Mouse (Mus musculus) stomach, postnatal 0 days (tissue): ENCODE data around the gene Pisd. TPM values are rescaled to one million over a fixed set of nuclear protein-coding genes. Genes with fewer than 3 reads are reported as not detected.
"Not testable (repeated sequence)": the region's sequence is repeated elsewhere in the genome, so short reads cannot be mapped to it uniquely, and the experiment has no call there.

Experiments used
- ATAC-seq: fragments of 200-750 bp; cut with Nextera tagmentation; 2 replicates; pipeline ENCODE4 v1.8.0; 2017; ENCODE audit not compliant: low FRiP score, low TSS enrichment
- DNase-seq: peaks from one replicate; pipeline ENCODE4 v3.0.0-alpha.2; 2016; ENCODE audit warnings: low spot score
- H3K27ac ChIP-seq: fragments of 300-500 bp; sonication (generic); replicated peaks from 2 replicates; pipeline ENCODE4 v1.5.1; 2014; ENCODE audit warnings: mild to moderate bottlenecking, control low read depth
- H3K27me3 ChIP-seq: fragments of 300-500 bp; sonication (generic); 2 replicates; pipeline ENCODE4 v1.6.1; 2014; ENCODE audit warnings: low read length; ENCODE audit not compliant: control insufficient read depth, insufficient read depth
- H3K36me3 ChIP-seq: fragments of 300-500 bp; sonication (generic); 2 replicates; pipeline ENCODE4 v1.6.1; 2014; ENCODE audit warnings: low read length, mixed read lengths; ENCODE audit not compliant: control insufficient read depth, insufficient read depth
- H3K4me1 ChIP-seq: fragments of 300-500 bp; sonication (generic); replicated peaks from 2 replicates; pipeline ENCODE4 v1.6.1; 2014; ENCODE audit warnings: antibody characterized with exemption; ENCODE audit not compliant: control insufficient read depth, insufficient read depth
- H3K4me2 ChIP-seq: fragments of 300-500 bp; sonication (generic); replicated peaks from 2 replicates; pipeline ENCODE4 v1.6.1; 2014; ENCODE audit warnings: low read depth, mild to moderate bottlenecking, control low read depth, moderate library complexity
- H3K4me3 ChIP-seq: fragments of 300-500 bp; sonication (generic); 2 replicates; pipeline ENCODE4 v1.5.1; 2014; ENCODE audit warnings: low read depth, low read length, control low read depth
- H3K9ac ChIP-seq: fragments of 300-500 bp; sonication (generic); 2 replicates; pipeline ENCODE4 v1.6.1; 2014; ENCODE audit warnings: mild to moderate bottlenecking, low read length, control low read depth, mixed read lengths
- H3K9me3 ChIP-seq: fragments of 300-500 bp; sonication (generic); 2 replicates; pipeline ENCODE4 v1.6.1; 2016; ENCODE audit warnings: low read length; ENCODE audit not compliant: control insufficient read depth
- CTCF ChIP-seq: IDR thresholded peaks from 2 replicates; pipeline ENCODE4 v1.5.1; 2016; ENCODE audit warnings: antibody characterized with exemption, low read depth, mild to moderate bottlenecking, moderate library complexity
- EP300 ChIP-seq: optimal IDR thresholded peaks from 2 replicates; pipeline ENCODE3; 2016; ENCODE audit warnings: antibody characterized with exemption
- WGBS: fragments of 180-500 bp; shearing (Covaris S2); extraction: QIAGEN DNeasy Blood & Tissue Kit; methylation state at CpG from one replicate; pipeline ENCODE4 v1.1.7; 2014; 5-methylcytosine and 5-hydroxymethylcytosine counted together
- polyA plus RNA-seq: library from polyadenylated mRNA; unstranded; fragments of >200 nt; fragmentation: Nextera tagmentation; extraction: Ambion mirVana; gene quantifications from 2 replicates; pipeline ENCODE4 v1.2.1, GENCODE M21; 2015

Gene Pisd
- polyA plus RNA-seq, 1 experiment from 2014 or later = 69.4 TPM

DNA sequence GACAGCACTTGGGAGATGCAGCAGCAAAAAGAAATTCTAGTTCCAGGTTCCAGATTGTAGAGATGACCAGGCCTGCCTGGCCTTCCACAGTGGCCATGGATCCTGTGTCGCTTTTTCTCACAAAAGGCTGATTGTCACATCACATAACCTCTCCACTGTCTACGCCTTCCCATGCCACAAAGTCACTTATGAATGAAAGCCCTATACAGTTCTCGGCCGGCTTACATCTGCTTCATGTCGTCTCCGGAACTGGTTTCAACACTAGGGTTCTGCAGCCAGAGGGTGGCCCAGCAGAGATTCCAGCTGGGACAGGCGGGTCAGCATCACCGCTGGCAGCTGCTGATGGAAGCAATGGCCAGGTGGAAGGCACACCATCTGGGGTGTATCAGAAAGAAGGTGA is 56.6 kb downstream of the Pisd start:
- Histone ChIP-seq H3K36me3 (no peaks in the 10 kb centered on the region), H3K4me3 (no peak overlapping the region), H3K9me3 (no peaks in the 10 kb centered on the region), H3K4me2 (no peak overlapping the region), H3K9ac (no peak overlapping the region), H3K4me1 (no peaks in the 10 kb centered on the region), H3K27me3 (no peaks in the 10 kb centered on the region), H3K27ac (no peak overlapping the region)
- TF ChIP-seq EP300 (no peak), CTCF (no peak)
- ATAC-seq (0 out of 2 replicates have a peak, but pooled peaks have one; percentile 45), DNase-seq (no peak)
- WGBS = 71% methylated on average over 8 of the region's 8 CpGs

DNA sequence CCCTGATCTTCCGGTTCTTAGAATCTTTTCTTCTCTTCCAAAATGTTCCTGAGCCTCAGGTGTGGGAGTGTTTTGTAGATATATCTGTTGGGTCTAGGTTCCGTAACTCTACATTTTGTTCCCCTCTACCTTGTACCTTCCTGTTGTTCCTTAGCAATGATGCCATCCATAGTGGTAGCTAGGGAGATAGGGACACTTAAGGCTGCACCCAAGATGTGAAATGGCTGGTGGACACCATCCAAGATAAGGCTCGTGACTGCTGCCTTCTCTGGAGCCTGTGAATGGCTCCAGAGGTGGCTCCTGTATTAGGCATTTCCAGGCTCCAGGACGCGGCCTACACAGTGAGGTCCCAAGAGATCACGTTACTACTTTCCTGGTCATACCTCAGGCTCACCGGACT is 57.1 kb downstream of the Pisd start:
- no peak for ATAC-seq
- Histone ChIP-seq H3K9ac (no peak overlapping the region), H3K4me1 (no peaks in the 10 kb centered on the region)

DNA sequence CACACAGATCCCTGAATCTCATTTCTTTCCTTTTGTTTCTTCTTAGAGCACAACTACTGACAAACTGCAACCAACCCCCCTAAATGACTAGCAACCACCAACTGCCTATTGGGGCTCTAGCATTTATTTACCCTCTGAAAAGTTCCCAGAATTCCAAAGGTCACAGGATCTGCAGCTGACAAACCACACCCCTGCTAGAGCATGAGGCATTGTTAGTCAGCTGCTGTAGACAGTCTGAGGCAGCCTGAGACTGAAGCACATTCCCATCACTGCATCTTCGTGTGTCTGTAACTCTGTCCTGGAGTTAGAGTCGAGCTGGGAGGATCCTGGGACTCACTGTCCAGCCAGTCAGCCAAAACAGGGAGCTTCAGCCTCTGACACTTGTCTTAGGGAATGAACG is 60.0 kb downstream of the Pisd start:
- not testable (repeated sequence) for H3K27ac ChIP-seq, H3K36me3 ChIP-seq, H3K4me1 ChIP-seq, DNase-seq, H3K9me3 ChIP-seq, H3K27me3 ChIP-seq, H3K4me3 ChIP-seq, H3K4me2 ChIP-seq, H3K9ac ChIP-seq
- 68% methylated on average over 3 of the region's 3 CpGs for WGBS
- ATAC-seq = peak; percentile 79

More for the DNA sequence above, 57.1 kb downstream of the Pisd start:
- no peaks in the 10 kb centered on the region for H3K27me3 ChIP-seq
- no peaks in the 10 kb centered on the region for H3K9me3 ChIP-seq
- TF ChIP-seq CTCF (no peak), EP300 (no peak)
- no peaks in the 10 kb centered on the region for H3K36me3 ChIP-seq
- H3K27ac ChIP-seq = no peak overlapping the region
- no peak for DNase-seq
- no peak overlapping the region for H3K4me3 ChIP-seq
- 81% methylated on average over 7 of the region's 7 CpGs for WGBS
- no peak overlapping the region for H3K4me2 ChIP-seq

DNA sequence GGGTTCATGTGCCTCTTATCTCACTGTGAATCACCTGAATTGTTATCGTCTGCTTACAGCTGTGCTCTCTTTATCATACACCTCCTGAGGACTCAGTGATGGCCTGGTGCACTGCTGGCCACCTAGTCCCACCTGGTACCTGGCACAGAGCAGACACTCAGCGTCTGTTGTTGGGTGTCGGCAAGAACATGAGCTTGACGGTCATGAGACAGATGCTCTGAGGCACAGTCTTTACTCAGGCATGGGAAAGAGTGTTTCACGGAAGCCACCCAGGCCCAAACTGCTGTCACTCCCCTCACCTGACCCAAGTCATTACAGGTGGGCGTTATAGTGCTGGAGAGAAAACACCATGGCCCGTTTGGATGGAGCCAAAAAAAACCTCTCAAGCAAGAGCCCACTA is 61.5 kb downstream of the Pisd start:
- peak; percentile 13 for DNase-seq
- no peak for ATAC-seq
- TF ChIP-seq EP300 (no peak), CTCF (no peak)

DNA sequence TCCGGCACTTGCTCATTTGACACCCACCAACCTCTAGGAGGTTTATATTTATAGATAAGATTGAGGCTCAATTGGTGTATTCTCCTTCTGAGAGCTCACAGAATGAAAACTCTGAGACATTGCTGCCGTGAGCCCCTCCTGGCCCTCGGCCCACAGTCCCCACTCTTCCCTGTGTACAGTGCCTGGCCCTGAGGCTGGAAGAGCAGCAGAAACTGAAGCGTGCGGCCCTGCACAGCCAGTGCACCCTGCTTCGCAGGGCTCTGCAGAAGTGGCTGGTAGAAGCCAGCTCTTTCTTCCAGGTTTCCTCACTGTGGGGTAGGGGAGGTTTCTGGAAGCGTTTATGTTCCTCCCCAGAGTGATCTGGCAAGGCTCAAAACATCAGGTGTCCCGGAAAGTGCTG is 62.7 kb downstream of the Pisd start:
- H3K9ac ChIP-seq, H3K27me3 ChIP-seq, H3K27ac ChIP-seq, H3K9me3 ChIP-seq, H3K36me3 ChIP-seq, H3K4me2 ChIP-seq, H3K4me1 ChIP-seq, H3K4me3 ChIP-seq: not testable (repeated sequence)
- 0 out of 2 replicates have a peak, but pooled peaks have one; percentile 48 for ATAC-seq
- 76% methylated on average over 8 of the region's 8 CpGs for WGBS
- peak; percentile 9 for DNase-seq

More for the DNA sequence above, 61.5 kb downstream of the Pisd start:
- H3K36me3 ChIP-seq = no peaks in the 10 kb centered on the region
- 77% methylated on average over 7 of the region's 7 CpGs for WGBS
- H3K9ac ChIP-seq = no peak overlapping the region
- no peak overlapping the region for H3K27ac ChIP-seq
- H3K4me3 ChIP-seq = no peak overlapping the region
- H3K27me3 ChIP-seq = no peaks in the 10 kb centered on the region
- H3K4me2 ChIP-seq = no peak overlapping the region
- H3K9me3 ChIP-seq = no peaks in the 10 kb centered on the region
- H3K4me1 ChIP-seq = no peaks in the 10 kb centered on the region

DNA sequence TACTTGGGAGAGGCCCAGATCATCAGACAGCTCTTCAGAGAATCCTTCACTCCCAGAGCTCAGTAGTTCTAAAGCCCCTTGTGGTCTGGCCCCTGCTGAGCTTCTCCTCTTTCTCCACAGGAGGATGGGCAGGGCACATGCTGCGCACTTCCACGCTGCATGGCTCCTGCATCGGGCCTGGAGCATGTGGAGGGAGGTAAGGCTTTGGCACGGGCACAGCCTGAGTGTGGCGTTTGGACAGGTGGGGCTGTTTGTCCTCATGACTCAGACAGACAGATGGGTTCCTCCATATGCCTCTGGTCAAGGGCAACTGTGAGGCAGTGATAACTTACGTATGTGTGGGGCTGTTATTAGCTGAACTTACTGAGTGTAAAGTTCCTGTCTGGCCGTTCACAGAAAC is 63.2 kb downstream of the Pisd start:
- Histone ChIP-seq H3K36me3 (no peaks in the 10 kb centered on the region), H3K9ac (no peak overlapping the region), H3K4me1 (no peaks in the 10 kb centered on the region), H3K4me3 (no peak overlapping the region), H3K4me2 (no peak overlapping the region), H3K27ac (no peak overlapping the region), H3K9me3 (no peaks in the 10 kb centered on the region), H3K27me3 (no peaks in the 10 kb centered on the region)
- 61% methylated on average over 7 of the region's 7 CpGs for WGBS
- TF ChIP-seq EP300 = no peak
- TF ChIP-seq CTCF = no peak
- DNase-seq = peak; percentile 41
- ATAC-seq = peak; percentile 58

DNA sequence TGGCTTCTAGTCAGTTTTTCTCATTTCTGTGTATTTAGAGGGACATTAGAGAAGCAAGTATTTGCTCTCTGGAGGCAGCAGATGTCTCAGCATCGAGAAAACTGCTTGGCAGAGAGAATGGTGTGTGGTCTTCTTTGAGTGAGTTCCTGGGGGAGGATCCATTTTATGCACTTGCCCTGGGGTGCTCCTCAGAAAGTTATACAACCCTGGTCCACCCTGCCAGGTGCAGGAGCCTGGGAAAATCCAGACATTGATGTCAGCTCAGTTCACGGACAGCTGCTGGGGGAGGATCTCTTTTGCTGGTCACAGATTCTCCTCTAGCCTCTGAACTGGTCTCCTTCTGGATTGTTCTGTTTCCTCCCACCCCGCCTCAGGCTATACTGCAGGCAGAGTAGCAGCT is 64.1 kb downstream of the Pisd start:
- Histone ChIP-seq H3K4me3 (no peak overlapping the region), H3K4me2 (no peak overlapping the region), H3K36me3 (no peaks in the 10 kb centered on the region), H3K4me1 (no peaks in the 10 kb centered on the region), H3K9me3 (no peaks in the 10 kb centered on the region), H3K9ac (no peak overlapping the region), H3K27me3 (no peaks in the 10 kb centered on the region), H3K27ac (no peak overlapping the region)
- WGBS = 60% methylated on average over 3 of the region's 3 CpGs
- DNase-seq (no peak), ATAC-seq (no peak)
- TF ChIP-seq CTCF (no peak), EP300 (no peak)
